19 mouse cellular contexts compared by ENCODE assay signal in the genomic region with DNA sequence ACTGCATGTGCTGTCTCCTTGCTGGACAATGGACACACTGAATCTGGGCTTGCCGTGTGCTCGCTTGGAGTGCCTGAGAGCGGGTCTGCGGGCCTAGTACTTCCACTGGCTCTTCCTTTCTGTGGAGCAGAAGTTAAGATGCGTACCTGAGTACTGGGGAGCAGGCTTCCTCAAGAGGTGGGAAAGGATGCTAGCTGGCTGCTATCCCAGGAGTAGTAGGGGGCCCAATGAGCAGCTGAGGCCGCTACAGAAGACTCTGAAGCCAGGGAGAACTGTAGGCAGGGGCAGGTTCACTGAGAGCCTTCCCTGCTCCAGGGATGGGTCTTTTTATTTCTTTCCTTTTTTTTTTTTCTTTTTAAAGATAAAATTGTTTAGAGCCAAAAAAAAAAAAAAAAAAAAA. TPM values are rescaled to one million over a fixed set of nuclear protein-coding genes. Genes with fewer than 3 reads are reported as not detected.
DNase-seq lines count a peak whose midpoint lies in the region; ATAC-seq lines count a peak whose summit lies in the region.
"Had no signal": no experiment of that assay in that cellular context is flagged by ENCODE, and none has a peak within 500 bp of the region (broad histone marks: within the 10 kb centered on the region; RNA-seq: fewer than 3 reads in every experiment).

No protein-coding gene starts in this region.

- H3K9ac ChIP-seq in midbrain, embryonic 11.5 days (ENCODE audit: low read length): no peak overlapping the region
- H3K9ac ChIP-seq: embryonic facial prominence, embryonic 12.5 days; forebrain, embryonic 13.5 days; forebrain, embryonic 15.5 days; forebrain, postnatal 0 days had no signal

- DNase-seq in heart, adult 11 months: peak; percentile 89
- DNase-seq in heart, postnatal 10 days: no peak
- DNase-seq in midbrain, embryonic 11.5 days (ENCODE audit: low spot score, missing footprints): peak; percentile 4
- no peak for DNase-seq in midbrain, embryonic 10.5 days (ENCODE audit: low spot score)
- DNase-seq in ovary, postnatal 36 days (ENCODE audit: low spot score): no peak
- DNase-seq: adrenal gland, adult 8-10 months; adrenal gland, postnatal 14 days; adrenal gland, postnatal 36 days; cerebellum, adult 18-20 months; cerebellum, adult 8-10 months; cerebellum, adult 9-11 months; forebrain, postnatal 0 days had no signal

- no peak overlapping the region for H3K4me3 ChIP-seq in midbrain, embryonic 11.5 days (ENCODE audit: low read depth, low read length)
- no peak overlapping the region for H3K4me3 ChIP-seq in midbrain, embryonic 10.5 days
- H3K4me3 ChIP-seq: embryonic facial prominence, embryonic 10.5 days; embryonic facial prominence, embryonic 12.5 days; forebrain, embryonic 13.5 days; forebrain, embryonic 15.5 days had no signal

- intact Hi-C loops in heart, postnatal 10 days (cut with DNase I): no loop called here

- no peaks in the 10 kb centered on the region for H3K9me3 ChIP-seq in midbrain, embryonic 11.5 days (ENCODE audit: control insufficient read depth, low read length)
- H3K9me3 ChIP-seq in midbrain, embryonic 10.5 days (replicated peaks): no peaks in the 10 kb centered on the region
- H3K9me3 ChIP-seq: embryonic facial prominence, embryonic 12.5 days; forebrain, embryonic 13.5 days; forebrain, embryonic 15.5 days had no signal

- no peaks in the 10 kb centered on the region for H3K4me1 ChIP-seq in midbrain, embryonic 11.5 days (ENCODE audit: control insufficient read depth, insufficient read depth, low read length)
- no peaks in the 10 kb centered on the region for H3K4me1 ChIP-seq in midbrain, embryonic 10.5 days
- H3K4me1 ChIP-seq: embryonic facial prominence, embryonic 10.5 days; embryonic facial prominence, embryonic 12.5 days; forebrain, embryonic 13.5 days; forebrain, embryonic 15.5 days had no signal

- WGBS in midbrain, embryonic 11.5 days: 92% methylated on average over 6 of the region's 6 CpGs
- 87% methylated on average over 6 of the region's 6 CpGs for WGBS in midbrain, embryonic 10.5 days

- H3K36me3 ChIP-seq in midbrain, embryonic 11.5 days (ENCODE audit: control insufficient read depth, insufficient read depth, low read length): no peaks in the 10 kb centered on the region
- H3K36me3 ChIP-seq in midbrain, embryonic 10.5 days: no peaks in the 10 kb centered on the region
- H3K36me3 ChIP-seq: embryonic facial prominence, embryonic 10.5 days; embryonic facial prominence, embryonic 12.5 days; forebrain, embryonic 15.5 days; G1E had no signal

- H3K27ac ChIP-seq in midbrain, embryonic 11.5 days (ENCODE audit: low read depth, low read length): no peak overlapping the region
- no peak overlapping the region for H3K27ac ChIP-seq in midbrain, embryonic 10.5 days (replicated peaks)
- H3K27ac ChIP-seq: embryonic facial prominence, embryonic 10.5 days; embryonic facial prominence, embryonic 12.5 days; forebrain, embryonic 13.5 days; forebrain, embryonic 15.5 days had no signal

- no peaks in the 10 kb centered on the region for H3K27me3 ChIP-seq in midbrain, embryonic 11.5 days (ENCODE audit: control insufficient read depth, insufficient read depth, low read length)
- no peaks in the 10 kb centered on the region for H3K27me3 ChIP-seq in midbrain, embryonic 10.5 days (ENCODE audit: low read depth, poor library complexity, severe bottlenecking)
- H3K27me3 ChIP-seq: embryonic facial prominence, embryonic 12.5 days; forebrain, embryonic 13.5 days; forebrain, embryonic 15.5 days; Patski had no signal

- no peak for ATAC-seq in midbrain, embryonic 11.5 days (ENCODE audit: low FRiP score)
- ATAC-seq: activated CD4-positive, CD25-positive, alpha-beta regulatory T cell, adult 4 months; forebrain, embryonic 13.5 days; forebrain, embryonic 15.5 days; forebrain, postnatal 0 days; Patski had no signal

- H3K4me2 ChIP-seq in midbrain, embryonic 11.5 days: no peak overlapping the region
- H3K4me2 ChIP-seq: embryonic facial prominence, embryonic 12.5 days; forebrain, embryonic 13.5 days; forebrain, embryonic 15.5 days had no signal

RNA-seq across cellular contexts. Expression of gene Efcab5, which starts 38.0 kb away (rescaled TPM):
- under 1 TPM; 0.57 to 0.69 TPM for total RNA-seq in heart, postnatal 10 days (2021)
- polyA plus RNA-seq in midbrain, embryonic 11.5 days (2014; fragmentation: Nextera tagmentation; extraction: Ambion mirVana): 0.18 and 0.25 TPM in 2 replicates
- polyA plus RNA-seq in midbrain, embryonic 10.5 days (2016; fragmentation: Nextera tagmentation; extraction: Ambion mirVana): 0.11 and 0.36 TPM in 2 replicates

Comparison
In these comparisons a context has a peak if more than half of its experiments do, and no peak if none do; other contexts are left out.
1. DNase-seq: peak in heart, adult 11 months (single experiment) and midbrain, embryonic 11.5 days (single experiment); none in heart, postnatal 10 days (0 of 2), midbrain, embryonic 10.5 days (single experiment) and ovary, postnatal 36 days (single experiment).